Mouse (Mus musculus): ENCODE measurements around the gene Clstn1. TPM values are rescaled to one million over a fixed set of nuclear protein-coding genes. Genes with fewer than 3 reads are reported as not detected.
A peak's percentile ranks its signal among the peaks of the same experiment; 100 is the strongest.

Gene Clstn1
- polyA plus RNA-seq (2016; fragmentation: Nextera tagmentation; extraction: Ambion mirVana) = 19.1 and 23.3 TPM in 2 replicates

DNA sequence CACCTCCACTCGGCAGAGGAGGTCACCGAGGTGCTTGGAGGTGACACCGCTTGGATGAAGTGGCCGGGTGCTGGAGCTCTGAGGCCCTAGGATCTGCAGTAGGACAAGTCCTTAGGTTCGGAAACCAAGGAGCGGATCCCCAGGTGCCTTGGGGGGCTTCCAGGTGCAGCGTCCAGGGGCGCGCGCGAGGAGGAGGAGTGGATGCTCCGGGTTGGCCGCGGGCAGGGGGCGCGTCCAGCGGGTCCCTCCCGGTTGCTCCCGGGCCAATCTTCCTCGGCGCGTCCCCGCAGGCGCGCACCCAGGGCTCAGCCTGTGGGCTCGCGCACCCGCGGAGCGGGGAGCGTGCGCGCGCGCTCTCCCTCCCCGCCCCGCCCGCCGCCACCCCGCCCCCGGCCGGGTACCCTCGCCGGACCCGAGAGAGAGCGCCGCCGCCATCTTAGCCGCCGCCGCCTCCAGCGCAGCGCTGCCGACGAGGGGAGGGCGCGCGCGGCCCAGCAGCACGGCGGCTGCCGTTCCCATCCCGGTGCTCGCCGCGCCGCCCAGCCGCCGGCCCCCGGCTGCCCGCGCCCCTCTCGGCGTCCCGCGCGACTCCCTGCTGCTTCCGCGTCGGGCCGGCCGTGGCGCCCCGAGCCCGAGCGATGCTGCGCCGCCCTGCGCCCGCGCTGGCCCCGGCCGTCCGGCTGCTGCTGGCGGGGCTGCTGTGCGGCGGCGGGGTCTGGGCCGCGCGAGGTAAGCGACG is at the start of gene Clstn1:
Gene Clstn1 (plus strand): TSS at position 425 of the 739 bp plus-strand sequence.
- peaks cover 74% of the 10 kb centered on the region for H3K27me3 ChIP-seq (ENCODE audit: insufficient read depth, poor library complexity, severe bottlenecking)
- H3K4me1 ChIP-seq = peaks cover 27% of the 10 kb centered on the region
- DNase-seq (ENCODE audit: low spot score) = no peak
- H3K4me3 ChIP-seq = peak within 1 kb of the TSS; percentile 95
- H3K27ac ChIP-seq = peak within 1 kb of the TSS; percentile 92
- under 1% methylated on average over 61 of the region's 103 CpGs for WGBS
- no peaks in the 10 kb centered on the region for H3K36me3 ChIP-seq
- no peaks in the 10 kb centered on the region for H3K9me3 ChIP-seq

DNA sequence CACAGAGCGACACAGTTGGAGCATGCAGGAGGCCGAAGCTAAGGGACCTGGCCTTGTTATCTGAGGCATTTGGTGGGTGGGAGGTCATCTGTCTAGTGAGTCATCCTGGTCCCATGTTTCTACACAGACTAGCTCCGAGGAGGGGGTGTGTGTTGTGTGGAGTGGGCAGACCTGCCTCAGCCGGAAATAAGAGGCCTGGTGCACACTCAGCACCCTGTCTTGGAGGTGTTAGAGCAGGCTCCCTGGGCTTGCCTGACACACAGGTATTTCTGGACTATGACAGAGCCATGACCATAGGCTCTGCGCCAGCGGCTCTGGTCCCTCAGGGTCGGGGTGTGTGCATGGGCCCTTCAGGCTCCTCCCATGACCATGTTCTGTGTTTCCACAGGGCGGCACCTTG is 46.8 kb upstream of the Clstn1 start:
- WGBS = 37% methylated on average over 8 of the region's 8 CpGs

DNA sequence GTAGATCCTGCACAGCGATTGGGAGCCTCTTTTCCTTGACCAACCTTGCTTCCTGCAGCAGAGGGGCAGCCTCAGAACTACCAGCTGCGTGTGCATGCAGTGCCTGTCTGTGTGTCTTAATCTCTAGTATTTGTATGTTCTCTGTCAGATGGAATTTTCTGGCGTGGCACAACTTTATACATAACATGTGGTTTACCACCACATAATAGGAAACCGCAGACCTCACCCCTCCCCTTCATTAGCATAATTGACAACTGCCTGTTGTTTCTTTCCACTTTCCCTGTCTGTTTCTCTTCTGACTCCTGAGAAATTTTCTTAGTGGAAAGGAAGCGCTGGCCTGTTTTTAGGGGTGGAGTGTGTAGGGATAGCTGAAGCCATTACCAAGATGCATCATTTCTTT is 44.3 kb upstream of the Clstn1 start:
- H3K9me3 ChIP-seq = no peaks in the 10 kb centered on the region
- peak overlapping the region; percentile 47; the same call in 1 of the 2 replicates for H3K27ac ChIP-seq
- no peak for DNase-seq (ENCODE audit: low spot score)
- H3K36me3 ChIP-seq = peaks cover 23% of the 10 kb centered on the region
- H3K4me3 ChIP-seq = 0 out of 2 replicates have a peak overlapping the region, but pooled peaks have one; percentile 12
- no peaks in the 10 kb centered on the region for H3K27me3 ChIP-seq (ENCODE audit: insufficient read depth, poor library complexity, severe bottlenecking)
- H3K4me1 ChIP-seq = peaks cover 50% of the 10 kb centered on the region
- WGBS = 54% methylated on average over 5 of the region's 5 CpGs

More for the DNA sequence above, 46.8 kb upstream of the Clstn1 start:
- Histone ChIP-seq H3K27me3 (ENCODE audit: insufficient read depth, poor library complexity, severe bottlenecking) (no peaks in the 10 kb centered on the region), H3K4me3 (no peak overlapping the region; the same call in none of the 2 replicates), H3K4me1 (peaks cover 55% of the 10 kb centered on the region), H3K27ac (peak overlapping the region; percentile 56), H3K36me3 (no peaks in the 10 kb centered on the region), H3K9me3 (no peaks in the 10 kb centered on the region)
- peak; percentile 86 for DNase-seq (ENCODE audit: low spot score)

DNA sequence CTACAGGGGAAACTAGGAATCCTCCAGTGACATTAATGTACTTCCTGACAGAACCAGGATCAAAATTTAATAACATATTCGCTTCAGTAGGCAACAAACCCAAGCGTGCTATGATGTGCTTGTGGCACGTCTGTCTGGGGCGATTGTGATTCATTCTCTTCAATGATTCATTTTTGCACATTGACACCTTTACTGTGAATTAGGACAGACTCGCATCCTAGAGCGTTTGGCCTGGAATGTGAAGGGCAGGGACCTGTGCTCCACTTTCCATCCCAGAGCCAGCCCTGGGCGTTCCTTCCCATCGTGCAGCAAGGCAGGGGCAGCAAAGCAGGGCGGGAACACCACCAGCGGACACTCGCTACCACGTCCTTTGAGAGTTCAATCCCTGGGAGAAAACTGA is 43.8 kb upstream of the Clstn1 start:
- Histone ChIP-seq H3K27ac (0 out of 2 replicates have a peak overlapping the region, but pooled peaks have one; percentile 59), H3K9me3 (no peaks in the 10 kb centered on the region), H3K36me3 (peaks cover 25% of the 10 kb centered on the region), H3K27me3 (ENCODE audit: insufficient read depth, poor library complexity, severe bottlenecking) (no peaks in the 10 kb centered on the region), H3K4me1 (peaks cover 45% of the 10 kb centered on the region), H3K4me3 (no peak overlapping the region)
- DNase-seq (ENCODE audit: low spot score) = no peak
- 74% methylated on average over 12 of the region's 12 CpGs for WGBS

GRCm38 (mm10) chr4:149542927-149543553 is 43.2 kb upstream of the Clstn1 start:
- Histone ChIP-seq H3K9me3 (no peaks in the 10 kb centered on the region), H3K4me3 (no peak overlapping the region), H3K4me1 (peaks cover 39% of the 10 kb centered on the region), H3K27me3 (ENCODE audit: insufficient read depth, poor library complexity, severe bottlenecking) (no peaks in the 10 kb centered on the region), H3K27ac (0 out of 2 replicates have a peak overlapping the region, but pooled peaks have one; percentile 59), H3K36me3 (peaks cover 30% of the 10 kb centered on the region)
- WGBS = 49% methylated on average over 10 of the region's 10 CpGs
- no peak for DNase-seq (ENCODE audit: low spot score)

- H3K4me3 ChIP-seq = no peak overlapping the region
- no peak overlapping the region for H3K27ac ChIP-seq
- WGBS = 80% methylated on average over 8 of the region's 8 CpGs
- no peaks in the 10 kb centered on the region for H3K27me3 ChIP-seq (ENCODE audit: insufficient read depth, poor library complexity, severe bottlenecking)
- no peak for DNase-seq (ENCODE audit: low spot score)
- H3K9me3 ChIP-seq = no peaks in the 10 kb centered on the region
- peaks cover 21% of the 10 kb centered on the region for H3K4me1 ChIP-seq
- H3K36me3 ChIP-seq = peaks cover 34% of the 10 kb centered on the region
Measured at GRCm38 (mm10) chr4:149544892-149545291, 41.4 kb upstream of the Clstn1 start.

DNA sequence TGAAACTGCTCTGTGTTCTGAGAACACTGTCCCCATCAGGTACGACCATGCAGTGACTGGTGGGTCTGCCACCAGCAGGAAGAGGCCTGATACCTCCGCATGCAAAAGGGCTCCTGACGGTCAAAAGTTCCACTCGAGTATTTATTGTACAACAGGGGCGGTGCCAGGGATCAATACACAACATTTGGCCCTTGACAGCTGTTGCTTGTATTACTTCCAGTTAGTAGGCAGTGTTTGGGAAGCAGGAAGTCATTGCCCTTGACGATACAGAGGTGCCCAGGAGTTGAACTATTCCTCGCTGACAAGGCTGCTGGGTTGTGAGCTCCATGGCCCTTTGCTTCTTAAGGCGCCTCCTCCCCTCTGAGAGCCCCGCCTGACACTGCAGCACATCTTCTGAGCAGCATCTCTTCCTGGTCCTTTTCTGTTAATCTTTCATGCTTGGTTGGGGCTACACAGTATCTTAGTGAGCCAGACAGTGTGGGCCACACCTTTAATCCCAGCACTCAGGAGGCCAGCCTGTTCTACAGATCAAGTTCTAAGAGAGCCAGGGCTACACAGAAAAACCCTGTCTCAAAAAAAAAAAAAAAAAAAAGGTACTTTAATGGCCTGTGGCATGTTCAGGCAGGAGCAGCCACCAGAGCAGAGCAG is 39.3 kb upstream of the Clstn1 start:
- Histone ChIP-seq H3K4me3 (no peak overlapping the region), H3K36me3 (peaks cover 39% of the 10 kb centered on the region), H3K4me1 (peaks cover 10% of the 10 kb centered on the region), H3K27ac (no peak overlapping the region), H3K27me3 (ENCODE audit: insufficient read depth, poor library complexity, severe bottlenecking) (no peaks in the 10 kb centered on the region), H3K9me3 (no peaks in the 10 kb centered on the region)
- DNase-seq (ENCODE audit: low spot score) = no peak
- WGBS = 80% methylated on average over 9 of the region's 9 CpGs

- no peak for DNase-seq (ENCODE audit: low spot score)
- no peak overlapping the region for H3K4me3 ChIP-seq
- H3K36me3 ChIP-seq = peaks cover 39% of the 10 kb centered on the region
- H3K27me3 ChIP-seq (ENCODE audit: insufficient read depth, poor library complexity, severe bottlenecking) = no peaks in the 10 kb centered on the region
- no peak overlapping the region for H3K27ac ChIP-seq
- no peaks in the 10 kb centered on the region for H3K9me3 ChIP-seq
- WGBS = 76% methylated on average over 6 of the region's 6 CpGs
- H3K4me1 ChIP-seq = peaks cover 6% of the 10 kb centered on the region
Measured at GRCm38 (mm10) chr4:149547523-149547922, 38.7 kb upstream of the Clstn1 start.

GRCm38 (mm10) chr4:149549221-149549925 is 36.9 kb upstream of the Clstn1 start:
- Histone ChIP-seq H3K4me1 (peaks cover 7% of the 10 kb centered on the region; the same call in 1 of the 2 replicates), H3K9me3 (no peaks in the 10 kb centered on the region), H3K36me3 (peaks cover 41% of the 10 kb centered on the region), H3K27ac (no peak overlapping the region), H3K27me3 (ENCODE audit: insufficient read depth, poor library complexity, severe bottlenecking) (no peaks in the 10 kb centered on the region), H3K4me3 (no peak overlapping the region)
- no peak for DNase-seq (ENCODE audit: low spot score)
- 64% methylated on average over 9 of the region's 9 CpGs for WGBS

GRCm38 (mm10) chr4:149550866-149551265 is 35.4 kb upstream of the Clstn1 start:
- Histone ChIP-seq H3K9me3 (no peaks in the 10 kb centered on the region), H3K27ac (no peak overlapping the region), H3K4me3 (no peak overlapping the region), H3K4me1 (peaks cover 17% of the 10 kb centered on the region; the same call in 1 of the 2 replicates), H3K36me3 (peaks cover 32% of the 10 kb centered on the region), H3K27me3 (ENCODE audit: insufficient read depth, poor library complexity, severe bottlenecking) (no peaks in the 10 kb centered on the region)
- 67% methylated on average over 5 of the region's 5 CpGs for WGBS
- no peak for DNase-seq (ENCODE audit: low spot score)

DNA sequence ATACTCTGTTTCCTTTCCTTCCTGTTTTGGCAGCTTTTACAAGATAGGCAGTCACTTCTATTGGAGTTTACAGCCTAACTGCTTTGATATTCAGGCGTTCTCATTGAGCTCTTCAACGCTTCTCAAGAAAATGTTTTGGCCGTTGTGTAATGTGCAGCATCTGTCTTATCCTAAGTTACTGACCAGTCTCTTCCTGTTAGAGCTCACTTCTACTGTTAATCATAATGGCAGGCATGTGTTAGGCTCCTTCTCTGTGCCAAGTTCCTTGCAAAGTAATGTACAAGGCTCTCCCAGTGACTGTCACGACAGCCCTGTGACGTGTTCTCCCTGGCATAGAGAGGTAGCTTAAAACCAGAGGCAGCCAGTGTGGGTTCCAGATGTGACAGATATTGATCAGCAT is 34.6 kb upstream of the Clstn1 start:
- Histone ChIP-seq H3K9me3 (no peaks in the 10 kb centered on the region), H3K36me3 (peaks cover 25% of the 10 kb centered on the region), H3K4me1 (peaks cover 21% of the 10 kb centered on the region; the same call in 1 of the 2 replicates), H3K4me3 (no peak overlapping the region), H3K27me3 (ENCODE audit: insufficient read depth, poor library complexity, severe bottlenecking) (no peaks in the 10 kb centered on the region), H3K27ac (no peak overlapping the region)
- WGBS = 80% methylated on average over 5 of the region's 5 CpGs
- DNase-seq (ENCODE audit: low spot score) = no peak

DNA sequence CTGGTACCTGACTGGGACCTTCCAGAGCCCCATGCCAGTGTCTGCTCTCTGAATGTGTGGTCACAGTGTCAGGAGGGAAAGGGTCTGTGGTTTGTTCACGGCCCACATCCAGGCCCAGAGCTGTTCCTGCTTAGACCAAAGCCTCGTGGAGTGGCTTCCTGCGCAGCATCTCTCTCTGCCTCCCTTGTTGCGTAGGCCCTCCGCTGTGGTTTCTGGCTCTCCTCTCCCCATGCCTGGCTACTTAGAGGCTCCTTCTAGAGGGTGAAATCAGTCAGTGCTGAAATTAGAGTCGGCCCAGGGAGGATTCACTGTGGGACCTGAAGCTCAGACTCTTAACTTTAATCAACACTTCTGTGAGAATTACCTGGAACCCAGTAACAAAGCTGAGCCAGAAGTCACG is 32.4 kb upstream of the Clstn1 start:
- H3K36me3 ChIP-seq = peaks cover 13% of the 10 kb centered on the region

More for the DNA sequence above, 32.4 kb upstream of the Clstn1 start:
- Histone ChIP-seq H3K27me3 (ENCODE audit: insufficient read depth, poor library complexity, severe bottlenecking) (no peaks in the 10 kb centered on the region), H3K27ac (no peak overlapping the region), H3K9me3 (no peaks in the 10 kb centered on the region), H3K4me1 (peaks cover 35% of the 10 kb centered on the region), H3K4me3 (no peak overlapping the region)
- DNase-seq (ENCODE audit: low spot score) = no peak
- WGBS = 74% methylated on average over 7 of the region's 7 CpGs
